12 mouse cellular contexts compared by ENCODE assay signal in the genomic region with DNA sequence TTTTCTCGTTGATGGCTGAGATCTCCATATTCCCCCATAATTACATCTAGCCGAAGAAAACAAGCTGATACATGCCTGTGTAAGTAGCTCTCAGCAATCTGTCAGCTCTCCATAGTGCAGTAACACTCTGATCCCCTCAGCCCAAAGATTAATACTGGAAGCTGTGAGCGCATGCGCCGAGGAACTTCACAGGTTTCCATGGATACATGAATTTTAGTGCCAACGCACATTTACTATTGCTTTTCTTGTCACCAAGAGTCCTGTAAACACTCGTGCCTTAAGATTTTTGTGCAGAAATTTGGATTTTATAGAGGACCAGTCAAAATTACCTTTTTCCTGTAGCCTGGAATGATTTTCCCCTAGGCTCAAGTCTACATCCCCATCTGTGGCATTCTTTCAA. TPM values are rescaled to one million over a fixed set of nuclear protein-coding genes. Genes with fewer than 3 reads are reported as not detected.
A peak's percentile ranks its signal among the peaks of the same experiment; 100 is the strongest.
DNase-seq lines count a peak whose midpoint lies in the region; ATAC-seq and TF ChIP-seq lines count a peak whose summit lies in the region.
"Had no signal": no experiment of that assay in that cellular context is flagged by ENCODE, and none has a peak within 500 bp of the region (broad histone marks: within the 10 kb centered on the region; RNA-seq: fewer than 3 reads in every experiment).

No protein-coding gene starts in this region.

- no peaks in the 10 kb centered on the region for H3K9me3 ChIP-seq in forebrain, embryonic 16.5 days (ENCODE audit: control insufficient read depth, low read length)
- no peaks in the 10 kb centered on the region for H3K9me3 ChIP-seq in neural tube, embryonic 15.5 days (replicated peaks)
- H3K9me3 ChIP-seq: embryonic facial prominence, embryonic 15.5 days had no signal

- peaks cover 8% of the 10 kb centered on the region for H3K4me1 ChIP-seq in forebrain, embryonic 16.5 days (replicated peaks; ENCODE audit: control insufficient read depth, insufficient read depth, low read length)
- H3K4me1 ChIP-seq in neural tube, embryonic 15.5 days = peaks cover 15% of the 10 kb centered on the region
- H3K4me1 ChIP-seq in lung, adult 2 months (ENCODE audit: control insufficient read depth, insufficient read depth, low read length) = no peaks in the 10 kb centered on the region

- no peak overlapping the region for H3K4me3 ChIP-seq in forebrain, embryonic 16.5 days (replicated peaks; ENCODE audit: low read length)
- no peak overlapping the region for H3K4me3 ChIP-seq in neural tube, embryonic 15.5 days (replicated peaks)
- no peak overlapping the region for H3K4me3 ChIP-seq in lung, adult 2 months (replicated peaks; ENCODE audit: extremely low read depth, low read depth, low read length)
- H3K4me3 ChIP-seq: embryonic facial prominence, embryonic 15.5 days had no signal

- H3K36me3 ChIP-seq in forebrain, embryonic 16.5 days (ENCODE audit: control insufficient read depth, insufficient read depth) = no peaks in the 10 kb centered on the region
- H3K36me3 ChIP-seq in neural tube, embryonic 15.5 days = no peaks in the 10 kb centered on the region
- H3K36me3 ChIP-seq: embryonic facial prominence, embryonic 15.5 days had no signal

- peak; percentile 86 for ATAC-seq in forebrain, embryonic 16.5 days
- ATAC-seq in neural tube, embryonic 15.5 days (ENCODE audit: low FRiP score) = peak; percentile 80

- H3K27me3 ChIP-seq in forebrain, embryonic 16.5 days (replicated peaks; ENCODE audit: control insufficient read depth, insufficient read depth, low read length) = no peaks in the 10 kb centered on the region
- H3K27me3 ChIP-seq in neural tube, embryonic 15.5 days (replicated peaks) = no peaks in the 10 kb centered on the region

- DNase-seq in layer of hippocampus, adult 11-12 months (ENCODE audit: low spot score) = peak; percentile 58
- DNase-seq in layer of hippocampus, adult 9-10 months (ENCODE audit: low spot score) = no peak
- peak; percentile 28 to 59 for DNase-seq in layer of hippocampus, adult 8-10 months (ENCODE audit: low spot score in 2 of 2)
- no peak for DNase-seq in retina, embryonic 14.5 days (ENCODE audit: low spot score)
- DNase-seq in thymus, postnatal 4 days = no peak
- DNase-seq in lung, adult 2 months = no peak
- DNase-seq: adrenal gland, adult 8-10 months; lung, postnatal 4 days had no signal

- H3K9ac ChIP-seq in forebrain, embryonic 16.5 days (replicated peaks; ENCODE audit: low read depth, low read length) = no peak overlapping the region
- no peak overlapping the region for H3K9ac ChIP-seq in neural tube, embryonic 15.5 days (replicated peaks)
- H3K9ac ChIP-seq: embryonic facial prominence, embryonic 15.5 days; liver, embryonic 14.5 days had no signal

- 49% methylated on average over 7 of the region's 7 CpGs for WGBS in forebrain, embryonic 16.5 days
- 38% methylated on average over 7 of the region's 7 CpGs for WGBS in neural tube, embryonic 15.5 days
- 66% methylated on average over 7 of the region's 7 CpGs for WGBS in lung, adult 2 months

- no peak for TF ChIP-seq POLR2A in lung, adult 2 months (IDR thresholded peaks at IDR 0.05; ENCODE audit: borderline replicate concordance, extremely low read depth, low read depth, low read length)

- peak overlapping the region; percentile 52 for H3K27ac ChIP-seq in forebrain, embryonic 16.5 days (ENCODE audit: low read length)
- peak overlapping the region; percentile 54; the same call in 1 of the 2 replicates for H3K27ac ChIP-seq in neural tube, embryonic 15.5 days (replicated peaks)
- H3K27ac ChIP-seq: embryonic facial prominence, embryonic 15.5 days; liver, embryonic 14.5 days had no signal

- no peak overlapping the region for H3K4me2 ChIP-seq in forebrain, embryonic 16.5 days (ENCODE audit: low read length)
- no peak overlapping the region for H3K4me2 ChIP-seq in neural tube, embryonic 15.5 days
- H3K4me2 ChIP-seq: embryonic facial prominence, embryonic 15.5 days had no signal

- no peak for TF ChIP-seq CTCF in lung, adult 2 months (IDR thresholded peaks at IDR 0.05; ENCODE audit: insufficient read depth, low read length)

RNA-seq across cellular contexts. Expression of gene Hrasls, which starts 4.6 kb away (rescaled TPM):
- polyA plus RNA-seq in forebrain, embryonic 16.5 days (2015; fragmentation: Nextera tagmentation; extraction: Ambion mirVana) = 3.7 and 4.3 TPM in 2 replicates
- total RNA-seq in layer of hippocampus, adult 8-10 months (2022) = 10 to 100 TPM; 11.6 to 13.9 (median 13.1) TPM
- 3.6 and 4.7 TPM in 2 replicates for polyA plus RNA-seq in neural tube, embryonic 15.5 days (2015; fragmentation: Nextera tagmentation; extraction: Ambion mirVana)
- 2.0 TPM in 1 of 2 replicates, not detected in the other for polyA plus RNA-seq in lung, adult 2 months (2012; rRNA removed)

Comparison
In these comparisons a context has a peak if more than half of its experiments do, and no peak if none do; other contexts are left out.
1. DNase-seq: peak in layer of hippocampus, adult 11-12 months (single experiment) and layer of hippocampus, adult 8-10 months (2 of 2); none in layer of hippocampus, adult 9-10 months (single experiment), retina, embryonic 14.5 days (single experiment), thymus, postnatal 4 days (single experiment) and lung, adult 2 months (single experiment).